Mouse (Mus musculus): ENCODE results near the gene S100a3. TPM values are rescaled to one million over a fixed set of nuclear protein-coding genes. Genes with fewer than 3 reads are reported as not detected.

The S100a3 gene
- total and polyA plus RNA-seq, 2 experiments from 2014 or later = 0.16 TPM; not detected in 1

DNA sequence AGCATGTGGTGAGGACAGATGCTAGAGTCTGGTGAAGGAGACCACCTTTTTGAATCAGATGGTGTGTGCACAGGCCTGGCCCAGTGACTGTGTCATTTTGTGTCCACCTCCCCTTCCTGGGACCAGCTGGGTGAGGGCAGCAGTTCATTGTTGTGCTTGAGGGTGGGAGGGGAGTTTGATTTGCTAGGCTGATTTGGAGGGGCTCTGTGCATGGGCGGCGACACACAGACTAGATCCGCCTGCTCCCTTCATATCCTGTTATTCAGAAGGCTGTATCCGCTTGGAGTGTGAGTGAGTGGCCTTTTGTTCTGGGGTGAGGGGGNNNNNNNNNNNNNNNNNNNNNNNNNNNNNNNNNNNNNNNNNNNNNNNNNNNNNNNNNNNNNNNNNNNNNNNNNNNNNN lies 19.5 kb upstream of the S100a3 start:
- peak; percentile 33 for DNase-seq (ENCODE audit: low spot score)
- H3K27me3 ChIP-seq (ENCODE audit: control insufficient read depth, insufficient read depth, low read length) = no peaks in the 10 kb centered on the region
- 51% methylated on average over 4 of the region's 4 CpGs for WGBS
- ATAC-seq (ENCODE audit: insufficient read depth, low read depth) = peak; percentile 74
- no peaks in the 10 kb centered on the region for H3K36me3 ChIP-seq (replicated peaks; ENCODE audit: control insufficient read depth, insufficient read depth, low read length)
- TF ChIP-seq EP300 (IDR thresholded peaks at IDR 0.05; ENCODE audit: low read depth) = 0 out of 2 replicates have a peak, but pooled peaks have one; percentile 19
- TF ChIP-seq CTCF (IDR thresholded peaks at IDR 0.05; ENCODE audit: low read depth) = no peak
- H3K27ac ChIP-seq (ENCODE audit: low read depth) = peak overlapping the region; percentile 73
- peak overlapping the region; percentile 28 for H3K4me3 ChIP-seq (ENCODE audit: low read depth, low read length)
- H3K4me1 ChIP-seq (ENCODE audit: control insufficient read depth, insufficient read depth) = 0 out of 2 replicates have a peak, but pooled peaks cover 4% of the 10 kb centered on the region
- H3K9me3 ChIP-seq (replicated peaks; ENCODE audit: control insufficient read depth, low read length) = no peaks in the 10 kb centered on the region
- peak overlapping the region; percentile 51; the same call in 1 of the 2 replicates for H3K9ac ChIP-seq (replicated peaks; ENCODE audit: low read depth, low read length)
- H3K4me2 ChIP-seq (ENCODE audit: low read depth, low read length) = peak overlapping the region; percentile 48

DNA sequence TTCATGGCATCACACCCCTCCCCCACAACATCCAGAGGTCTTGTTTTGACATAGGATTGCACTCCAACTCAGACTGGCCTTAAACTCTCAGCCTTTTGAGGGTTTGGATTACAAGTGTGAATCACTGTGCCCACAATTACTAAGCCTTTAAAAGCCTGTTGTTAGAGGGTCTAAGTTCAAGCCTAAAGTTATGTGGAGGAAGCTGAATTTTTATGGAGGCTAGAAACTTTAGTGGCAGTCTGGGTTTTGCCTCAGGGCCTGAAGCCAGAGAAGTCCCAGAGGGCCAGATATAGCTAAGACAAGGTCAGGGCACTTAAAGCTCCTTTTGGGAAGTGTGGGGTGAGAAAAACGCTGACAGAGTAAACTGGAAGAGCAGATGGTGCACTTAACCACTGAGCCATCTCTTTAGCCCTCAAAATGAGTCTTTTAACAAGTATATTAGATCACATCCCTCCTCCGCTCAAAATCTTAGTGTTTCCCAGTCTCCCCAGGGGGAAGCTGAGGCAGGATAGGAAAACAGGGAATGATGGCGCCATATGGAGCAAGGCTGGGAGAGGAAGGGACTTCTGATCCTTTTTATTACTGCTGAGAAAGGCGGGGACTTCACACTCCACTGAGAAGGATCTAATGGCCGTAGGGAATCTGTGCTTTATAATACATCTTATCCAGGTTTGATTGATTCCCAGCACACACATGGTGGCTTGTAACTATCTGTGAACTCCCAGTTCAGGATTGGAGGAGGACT lies 10.5 kb upstream of the S100a3 start:
- Histone ChIP-seq H3K36me3 (replicated peaks; ENCODE audit: control insufficient read depth, insufficient read depth, low read length) (no peaks in the 10 kb centered on the region), H3K4me2 (ENCODE audit: low read depth, low read length) (no peak overlapping the region), H3K4me1 (ENCODE audit: control insufficient read depth, insufficient read depth) (no peaks in the 10 kb centered on the region; the same call in 1 of the 2 replicates), H3K9ac (replicated peaks; ENCODE audit: low read depth, low read length) (no peak overlapping the region), H3K27ac (ENCODE audit: low read depth) (no peak overlapping the region), H3K27me3 (ENCODE audit: control insufficient read depth, insufficient read depth, low read length) (no peaks in the 10 kb centered on the region), H3K4me3 (ENCODE audit: low read depth, low read length) (no peak overlapping the region), H3K9me3 (replicated peaks; ENCODE audit: control insufficient read depth, low read length) (no peaks in the 10 kb centered on the region)
- WGBS = 63% methylated on average over 5 of the region's 5 CpGs
- ATAC-seq (ENCODE audit: insufficient read depth, low read depth) (no peak), DNase-seq (ENCODE audit: low spot score) (no peak)
- no peak for TF ChIP-seq CTCF (IDR thresholded peaks at IDR 0.05; ENCODE audit: low read depth)
- TF ChIP-seq EP300 (IDR thresholded peaks at IDR 0.05; ENCODE audit: low read depth) = no peak

DNA sequence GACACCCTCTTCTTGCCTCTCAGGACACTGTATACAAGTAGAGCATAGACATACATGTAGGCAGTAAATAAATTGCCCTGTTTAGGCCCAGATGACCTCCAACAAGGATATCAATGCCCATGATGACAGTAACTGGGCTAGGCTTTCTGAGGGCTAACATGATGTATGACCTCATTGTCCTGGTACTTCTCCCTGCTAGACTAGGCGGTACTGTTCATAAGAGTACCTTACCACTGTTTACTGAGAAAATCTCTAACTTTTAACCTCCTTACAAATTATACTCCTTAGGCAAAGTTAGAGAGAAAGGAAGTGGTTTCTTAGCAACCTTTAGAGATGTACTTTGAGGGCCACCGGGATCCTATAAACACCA lies 10.0 kb upstream of the S100a3 start:
- DNase-seq (ENCODE audit: low spot score) (no peak), ATAC-seq (ENCODE audit: insufficient read depth, low read depth) (no peak)
- Histone ChIP-seq H3K4me1 (ENCODE audit: control insufficient read depth, insufficient read depth) (no peaks in the 10 kb centered on the region; the same call in 1 of the 2 replicates), H3K27me3 (ENCODE audit: control insufficient read depth, insufficient read depth, low read length) (no peaks in the 10 kb centered on the region), H3K9me3 (replicated peaks; ENCODE audit: control insufficient read depth, low read length) (no peaks in the 10 kb centered on the region), H3K36me3 (replicated peaks; ENCODE audit: control insufficient read depth, insufficient read depth, low read length) (no peaks in the 10 kb centered on the region), H3K4me2 (ENCODE audit: low read depth, low read length) (no peak overlapping the region), H3K4me3 (ENCODE audit: low read depth, low read length) (no peak overlapping the region), H3K9ac (replicated peaks; ENCODE audit: low read depth, low read length) (no peak overlapping the region), H3K27ac (ENCODE audit: low read depth) (no peak overlapping the region)
- no peak for TF ChIP-seq CTCF (IDR thresholded peaks at IDR 0.05; ENCODE audit: low read depth)
- no peak for TF ChIP-seq EP300 (IDR thresholded peaks at IDR 0.05; ENCODE audit: low read depth)
- 68% methylated on average over 2 of the region's 2 CpGs for WGBS

DNA sequence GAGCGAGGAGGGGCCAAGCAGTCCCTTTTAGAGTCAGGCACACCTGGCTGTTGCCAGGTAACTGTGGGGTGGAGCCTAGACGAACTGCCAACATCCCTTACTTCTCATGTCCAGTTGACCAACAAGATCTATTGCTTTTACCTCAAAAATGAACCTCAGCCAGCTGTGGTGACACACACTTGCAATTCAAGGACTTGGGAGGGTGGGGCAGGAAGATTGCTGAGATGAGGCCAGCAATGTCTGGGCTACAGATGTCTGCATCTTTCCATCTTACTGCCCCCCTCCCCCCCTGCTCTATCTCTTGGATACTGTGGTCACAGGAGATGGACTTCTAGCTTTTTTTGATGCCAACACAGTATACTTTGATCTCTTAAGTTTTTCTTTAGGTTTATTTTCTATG lies 8.1 kb upstream of the S100a3 start:
- H3K27me3 ChIP-seq (ENCODE audit: control insufficient read depth, insufficient read depth, low read length) = no peaks in the 10 kb centered on the region
- H3K36me3 ChIP-seq (replicated peaks; ENCODE audit: control insufficient read depth, insufficient read depth, low read length) = no peaks in the 10 kb centered on the region
- no peak for ATAC-seq (ENCODE audit: insufficient read depth, low read depth)
- no peak for DNase-seq (ENCODE audit: low spot score)
- H3K9me3 ChIP-seq (replicated peaks; ENCODE audit: control insufficient read depth, low read length) = no peaks in the 10 kb centered on the region
- no peak overlapping the region for H3K9ac ChIP-seq (replicated peaks; ENCODE audit: low read depth, low read length)
- H3K4me1 ChIP-seq (ENCODE audit: control insufficient read depth, insufficient read depth) = no peaks in the 10 kb centered on the region; the same call in 1 of the 2 replicates
- no peak overlapping the region for H3K27ac ChIP-seq (ENCODE audit: low read depth)
- no peak overlapping the region for H3K4me2 ChIP-seq (ENCODE audit: low read depth, low read length)
- 77% methylated on average over 2 of the region's 2 CpGs for WGBS
- TF ChIP-seq EP300 (IDR thresholded peaks at IDR 0.05; ENCODE audit: low read depth) (no peak), CTCF (IDR thresholded peaks at IDR 0.05; ENCODE audit: low read depth) (no peak)
- no peak overlapping the region for H3K4me3 ChIP-seq (ENCODE audit: low read depth, low read length)

DNA sequence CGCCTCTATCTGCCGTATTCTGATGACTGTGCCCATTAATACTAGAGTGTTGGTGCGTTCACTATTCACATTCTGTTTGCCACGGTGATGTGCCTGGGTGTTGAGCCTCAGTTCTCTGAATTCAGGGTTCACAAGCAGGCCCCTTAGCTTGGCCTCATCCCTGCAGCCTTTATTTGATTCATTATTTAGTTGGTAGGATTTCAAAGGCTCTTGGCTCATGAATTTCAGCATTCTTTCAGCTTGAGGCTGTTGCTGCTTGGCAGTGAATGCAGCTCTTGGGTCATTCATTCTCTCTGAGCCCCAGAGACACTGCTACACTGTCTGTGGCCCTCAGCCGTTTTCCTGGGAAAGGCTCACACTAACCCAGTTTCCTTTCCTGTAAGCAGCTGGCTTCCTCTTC lies 4.4 kb upstream of the S100a3 start:
- ATAC-seq (ENCODE audit: insufficient read depth, low read depth) (no peak), DNase-seq (ENCODE audit: low spot score) (no peak)
- Histone ChIP-seq H3K4me2 (ENCODE audit: low read depth, low read length) (no peak overlapping the region), H3K27ac (ENCODE audit: low read depth) (no peak overlapping the region), H3K9ac (replicated peaks; ENCODE audit: low read depth, low read length) (no peak overlapping the region), H3K4me1 (ENCODE audit: control insufficient read depth, insufficient read depth) (no peaks in the 10 kb centered on the region), H3K4me3 (ENCODE audit: low read depth, low read length) (no peak overlapping the region), H3K36me3 (replicated peaks; ENCODE audit: control insufficient read depth, insufficient read depth, low read length) (no peaks in the 10 kb centered on the region), H3K9me3 (replicated peaks; ENCODE audit: control insufficient read depth, low read length) (no peaks in the 10 kb centered on the region), H3K27me3 (ENCODE audit: control insufficient read depth, insufficient read depth, low read length) (no peaks in the 10 kb centered on the region)
- 70% methylated on average over 5 of the region's 5 CpGs for WGBS
- TF ChIP-seq EP300 (IDR thresholded peaks at IDR 0.05; ENCODE audit: low read depth) (no peak), CTCF (IDR thresholded peaks at IDR 0.05; ENCODE audit: low read depth) (no peak)

- WGBS = 58% methylated on average over 5 of the region's 5 CpGs
- Histone ChIP-seq H3K4me1 (ENCODE audit: control insufficient read depth, insufficient read depth) (no peaks in the 10 kb centered on the region), H3K27me3 (ENCODE audit: control insufficient read depth, insufficient read depth, low read length) (no peaks in the 10 kb centered on the region), H3K9ac (replicated peaks; ENCODE audit: low read depth, low read length) (no peak overlapping the region), H3K9me3 (replicated peaks; ENCODE audit: control insufficient read depth, low read length) (no peaks in the 10 kb centered on the region), H3K27ac (ENCODE audit: low read depth) (no peak overlapping the region), H3K4me3 (ENCODE audit: low read depth, low read length) (no peak overlapping the region), H3K36me3 (replicated peaks; ENCODE audit: control insufficient read depth, insufficient read depth, low read length) (no peaks in the 10 kb centered on the region), H3K4me2 (ENCODE audit: low read depth, low read length) (no peak overlapping the region)
- no peak for TF ChIP-seq EP300 (IDR thresholded peaks at IDR 0.05; ENCODE audit: low read depth)
- TF ChIP-seq CTCF (IDR thresholded peaks at IDR 0.05; ENCODE audit: low read depth) = no peak
- ATAC-seq (ENCODE audit: insufficient read depth, low read depth) (no peak), DNase-seq (ENCODE audit: low spot score) (no peak)
Measured at GRCm38 (mm10) chr3:90574691-90575090, 14.3 kb downstream of the S100a3 start.

All from heart, postnatal 0 days (tissue).